Mouse (Mus musculus): ENCODE results near the gene Borcs6.

DNA sequence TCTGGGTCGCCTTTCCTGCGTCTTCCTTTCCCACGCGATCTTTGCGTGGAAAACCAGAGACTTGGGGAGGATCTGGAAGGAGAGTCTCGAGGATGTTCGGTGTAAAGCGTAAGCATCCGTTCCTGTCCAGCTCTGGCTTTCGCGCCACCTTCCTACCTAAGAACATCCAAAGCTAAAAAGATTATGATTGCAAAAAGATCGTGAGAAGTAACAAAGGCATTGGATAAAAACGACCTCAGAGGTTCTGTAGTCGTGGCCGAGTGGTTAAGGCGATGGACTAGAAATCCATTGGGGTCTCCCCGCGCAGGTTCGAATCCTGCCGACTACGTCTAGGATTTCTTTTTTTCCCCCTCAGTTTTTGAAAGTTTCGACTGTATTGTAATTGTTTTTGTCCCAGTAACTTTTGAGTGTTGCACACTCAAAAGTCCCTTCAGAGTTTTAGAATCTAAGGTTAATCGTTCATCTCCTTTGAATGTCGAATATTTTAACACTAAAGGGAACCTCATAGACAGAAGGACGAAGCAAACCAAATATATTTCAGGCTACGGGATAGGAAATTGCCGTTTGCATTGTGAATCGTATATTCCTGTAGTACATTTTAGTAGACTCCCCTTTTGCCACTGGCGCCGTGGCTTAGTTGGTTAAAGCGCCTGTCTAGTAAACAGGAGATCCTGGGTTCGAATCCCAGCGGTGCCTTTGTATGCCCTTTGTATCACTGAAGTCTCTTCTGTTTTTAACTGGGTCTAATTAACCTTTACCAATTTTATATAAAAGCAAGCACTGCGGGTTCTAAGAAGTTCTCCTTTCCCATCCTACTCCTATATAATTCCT is 22.1 kb upstream of the Borcs6 start:
- TF ChIP-seq CTCF (IDR thresholded peaks at IDR 0.05; ENCODE audit: control insufficient read depth, insufficient read depth, insufficient read length), result no peak
- no peak for TF ChIP-seq USF1 (IDR thresholded peaks at IDR 0.05; ENCODE audit: low read depth)
- TF ChIP-seq MAX (IDR thresholded peaks at IDR 0.05), result no peak
- TF ChIP-seq MYOG (IDR thresholded peaks at IDR 0.05; ENCODE audit: control insufficient read depth, extremely low read depth, insufficient read length), result no peak
